Mouse (Mus musculus) WW6 (cell line): ENCODE measurements around the gene Clec4n.
"Not testable (repeated sequence)": the region's sequence is repeated elsewhere in the genome, so short reads cannot be mapped to it uniquely, and the experiment has no call there.

Source experiments
- DNase-seq: peaks from one replicate; pipeline ENCODE4 v3.0.0-alpha.2; 2013; ENCODE audit warnings: low read depth, low spot score

Clec4n gene

DNA sequence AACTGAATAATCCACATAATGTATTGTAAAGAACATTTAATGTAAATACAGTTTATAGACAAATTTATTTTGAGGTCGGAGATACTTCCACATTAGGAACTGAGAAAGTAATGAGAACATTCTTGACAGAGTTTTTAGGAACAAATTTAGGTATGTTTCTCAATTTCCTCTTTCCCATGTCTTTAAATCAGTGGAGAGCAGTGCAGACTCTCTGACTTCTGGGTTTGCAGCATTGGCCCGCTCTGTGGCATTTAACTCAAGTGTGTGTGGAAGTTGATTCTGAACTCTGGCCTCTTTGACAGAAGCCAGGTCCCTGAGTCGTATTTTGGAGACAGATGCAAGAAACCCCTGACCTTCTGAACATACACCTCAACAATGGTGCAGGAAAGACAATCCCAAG lies at the start of gene Clec4n:
TSS of gene Clec4n (plus strand) at position 200 of the 400 bp plus-strand sequence.
- DNase-seq: no peak

DNA sequence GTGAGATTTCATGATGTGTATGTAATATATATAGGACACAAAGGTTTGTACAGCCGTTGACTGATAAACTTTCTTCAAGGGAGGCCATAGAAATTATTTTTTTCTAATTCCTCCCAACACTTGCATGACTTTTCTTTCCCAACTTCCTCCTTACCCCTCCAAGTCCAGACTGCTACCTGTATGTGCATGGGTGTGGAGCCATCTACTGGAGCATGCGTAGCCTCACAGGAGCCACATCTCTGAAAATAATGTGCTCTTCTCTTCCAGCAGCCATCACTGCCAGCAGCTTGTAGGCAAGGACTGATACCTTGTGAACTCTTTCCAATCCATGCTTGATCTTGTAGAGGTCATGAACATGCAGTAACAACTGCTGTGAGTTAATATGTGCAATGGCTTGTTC lies 44.8 kb upstream of the Clec4n start:
- not testable (repeated sequence) for DNase-seq

DNA sequence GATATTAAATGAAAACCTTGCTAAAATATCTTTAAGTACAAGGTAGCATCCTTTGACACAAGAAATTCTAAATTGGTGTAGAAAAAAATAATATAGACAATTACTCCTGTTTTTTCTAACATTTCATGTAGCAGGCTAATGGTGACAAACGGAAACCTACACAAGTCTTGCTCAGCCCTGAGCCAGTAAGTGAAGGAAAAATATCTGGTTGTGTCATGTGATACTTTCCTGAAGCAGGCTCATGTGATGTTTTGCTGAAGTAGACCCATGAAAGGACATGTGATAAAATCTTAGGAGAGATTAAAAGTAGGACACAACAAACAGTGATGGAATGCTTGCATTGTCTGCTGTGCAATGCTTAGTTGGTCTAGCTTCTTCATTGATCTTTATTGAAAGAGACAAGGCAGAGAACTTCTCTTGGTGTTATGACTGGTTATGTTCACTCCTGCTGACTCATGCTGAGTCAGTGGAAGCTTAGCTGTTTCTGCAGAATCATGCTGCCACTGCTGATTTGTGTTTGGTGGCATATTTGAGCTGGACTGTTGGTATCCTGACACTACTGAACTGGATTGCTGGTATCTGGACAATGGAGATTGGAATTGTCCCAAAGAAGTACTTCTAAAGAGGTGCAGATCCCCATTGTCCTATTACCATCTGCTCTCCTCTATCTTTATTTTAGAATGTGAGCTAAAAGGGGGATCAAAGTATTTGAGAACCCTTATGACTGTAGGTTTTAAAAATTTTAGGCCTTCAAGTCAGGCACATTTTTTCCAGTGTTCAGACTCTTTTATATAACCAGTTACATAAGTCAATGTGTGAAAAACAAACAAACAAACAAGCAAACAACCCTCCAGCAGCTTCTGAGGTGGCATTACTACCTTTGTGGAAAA lies 22.2 kb upstream of the Clec4n start:
- no peak for DNase-seq

DNA sequence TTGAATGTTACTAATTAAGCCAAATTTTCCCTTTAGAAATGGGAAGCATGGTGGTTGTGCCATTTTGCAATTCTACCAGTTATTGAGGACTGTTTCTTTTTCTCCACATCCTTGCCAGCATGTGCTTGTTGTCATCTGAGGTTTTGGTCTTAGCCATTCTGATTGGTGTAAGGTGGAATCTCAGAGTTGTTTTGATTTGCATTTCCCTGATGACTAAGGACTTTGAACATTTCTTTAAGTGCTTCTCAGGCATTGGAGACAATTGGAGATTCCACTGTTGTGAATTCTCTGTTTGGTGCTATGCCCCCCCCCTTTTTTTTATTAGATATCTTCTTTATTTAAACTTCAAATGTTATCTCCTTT lies 21.6 kb upstream of the Clec4n start:
- not testable (repeated sequence) for DNase-seq

DNA sequence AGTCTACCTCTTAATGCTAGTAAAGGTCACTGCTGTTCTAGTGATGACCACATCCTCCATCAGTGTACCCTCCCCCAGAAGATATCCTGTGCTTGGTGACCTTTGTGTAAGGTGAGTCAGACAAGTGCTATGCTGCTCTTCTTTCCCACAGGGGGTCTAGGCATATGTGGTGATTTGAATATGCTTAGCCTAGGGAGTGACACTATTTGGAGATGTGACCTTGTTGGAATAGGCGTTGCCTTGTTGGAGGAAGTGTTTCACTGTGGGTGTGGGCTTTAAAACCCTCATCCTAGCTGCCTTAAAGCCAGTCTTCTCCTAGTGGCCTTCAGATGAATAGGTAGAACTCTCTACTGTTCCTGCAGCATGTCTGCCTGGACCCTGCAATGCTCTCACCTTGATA lies 17.9 kb upstream of the Clec4n start:
- DNase-seq: no peak

DNA sequence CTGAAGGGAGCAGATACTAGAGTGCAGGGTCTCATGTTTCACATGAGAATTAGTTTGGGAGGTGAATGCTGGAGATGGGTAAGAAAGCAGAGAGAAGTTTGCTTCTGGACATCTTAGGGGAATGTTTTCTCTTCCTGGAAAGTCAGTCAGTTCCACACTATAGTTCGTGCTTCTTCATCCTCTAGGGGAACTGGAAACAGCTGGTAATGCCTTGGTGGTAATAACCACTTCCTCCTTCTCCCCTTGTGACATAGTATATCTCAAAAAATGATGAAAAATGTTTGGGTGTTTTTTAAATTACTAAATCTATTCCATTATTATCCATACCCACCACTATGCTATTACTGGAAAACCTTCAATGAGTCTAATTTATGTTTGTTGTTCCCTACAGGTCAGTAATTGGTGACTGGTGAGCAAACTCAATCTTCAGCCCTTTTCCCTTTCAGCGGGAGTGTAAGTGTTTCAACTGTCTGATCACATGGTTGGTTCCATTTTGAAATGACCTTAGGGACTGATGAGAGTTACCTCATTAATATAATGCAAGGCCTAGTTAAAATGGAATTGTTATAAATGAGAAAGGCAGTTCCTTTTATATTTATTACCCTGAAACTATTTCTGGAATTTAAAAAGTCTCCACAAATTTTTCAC lies 2.0 kb upstream of the Clec4n start:
- DNase-seq: no peak

DNA sequence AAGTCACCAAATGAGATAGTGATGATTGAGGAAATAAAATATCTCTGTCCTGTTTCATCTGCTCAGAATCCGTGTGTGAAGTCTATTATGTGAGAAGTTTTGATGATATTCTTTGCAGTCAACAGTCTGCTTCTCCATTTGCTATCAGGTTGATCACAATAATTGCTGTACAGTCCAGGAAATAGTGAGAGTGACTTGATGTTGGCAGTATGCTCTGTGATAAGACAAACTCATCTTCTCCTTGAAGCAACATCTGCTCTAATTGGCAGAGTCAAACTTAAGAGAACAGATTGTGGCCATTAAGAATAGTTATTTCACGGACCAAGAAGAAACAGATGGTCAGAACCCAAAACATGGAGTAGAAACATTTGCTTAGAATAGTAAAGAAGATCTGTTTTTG lies 1.5 kb downstream of the Clec4n start:
- DNase-seq: no peak

DNA sequence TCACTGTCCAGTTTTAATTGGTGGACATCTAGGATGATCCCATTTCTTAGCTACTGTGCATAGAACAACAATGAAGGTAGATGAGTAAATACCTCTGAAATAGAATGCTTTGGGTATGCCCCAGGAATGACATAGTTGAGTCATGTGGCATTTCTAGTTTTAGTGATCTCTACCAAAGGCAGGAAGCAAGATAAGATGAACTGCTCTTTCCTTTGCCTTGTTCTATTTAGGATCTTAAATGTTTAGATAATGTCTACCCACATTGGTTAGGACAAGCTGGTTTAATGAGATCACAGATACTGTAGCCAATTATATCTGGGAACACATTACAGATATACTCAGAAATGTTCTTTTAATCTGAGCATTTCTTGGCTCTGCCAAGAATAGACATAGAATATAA lies 7.9 kb downstream of the Clec4n start:
- no peak for DNase-seq

DNA sequence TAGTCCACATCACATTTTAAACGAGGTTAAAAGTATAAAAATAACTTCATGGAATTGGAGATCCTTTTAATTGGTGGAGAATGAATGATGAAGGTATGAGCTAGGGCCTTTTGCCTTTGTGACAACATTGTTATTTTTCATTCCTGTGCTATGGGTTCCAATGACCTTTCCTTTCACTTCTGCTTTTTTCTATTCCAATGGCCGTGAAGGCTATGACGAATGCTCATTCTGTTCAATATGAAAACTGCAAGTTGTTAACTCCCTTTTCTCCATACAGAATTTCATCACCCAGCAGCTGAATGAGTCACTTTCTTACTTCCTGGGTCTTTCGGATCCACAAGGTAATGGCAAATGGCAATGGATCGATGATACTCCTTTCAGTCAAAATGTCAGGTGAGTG lies 14.6 kb downstream of the Clec4n start:
- no peak for DNase-seq

DNA sequence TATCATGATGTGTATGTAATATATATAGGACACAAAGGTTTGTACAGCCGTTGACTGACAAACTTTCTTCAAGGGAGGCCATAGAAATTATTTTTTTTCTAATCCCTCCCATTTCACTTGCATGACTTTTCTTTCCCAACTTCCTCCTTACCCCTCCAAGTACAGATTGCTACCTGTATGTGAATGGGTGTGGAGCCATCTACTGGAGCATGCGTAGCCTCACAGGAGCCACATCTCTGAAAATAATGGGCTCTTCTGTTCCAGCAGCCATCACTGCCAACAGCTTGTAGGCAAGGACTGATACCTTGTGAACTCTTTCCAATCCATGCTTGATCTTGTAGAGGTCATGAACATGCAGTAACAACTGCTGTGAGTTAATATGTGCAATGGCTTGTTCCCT lies 19.2 kb downstream of the Clec4n start:
- DNase-seq: not testable (repeated sequence)

DNA sequence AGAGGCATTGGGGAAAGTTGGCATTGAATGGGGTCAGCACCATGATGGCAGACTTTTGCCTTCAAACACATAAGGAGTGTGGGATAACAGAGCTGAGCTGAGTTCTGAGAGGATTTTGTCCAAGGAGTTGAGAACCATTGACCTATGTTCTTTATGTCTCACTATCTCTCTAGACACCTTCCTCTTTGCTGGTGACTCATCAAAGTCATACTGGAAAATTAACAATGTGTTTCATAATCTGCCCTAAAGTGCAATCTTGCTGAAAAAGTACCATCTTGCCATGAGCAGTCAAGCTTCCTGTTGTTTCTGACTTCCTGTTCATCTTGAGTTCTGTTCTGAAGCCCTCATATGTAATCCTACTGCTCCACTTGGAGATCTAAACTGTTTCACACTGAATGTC lies 23.1 kb downstream of the Clec4n start:
- DNase-seq: no peak

DNA sequence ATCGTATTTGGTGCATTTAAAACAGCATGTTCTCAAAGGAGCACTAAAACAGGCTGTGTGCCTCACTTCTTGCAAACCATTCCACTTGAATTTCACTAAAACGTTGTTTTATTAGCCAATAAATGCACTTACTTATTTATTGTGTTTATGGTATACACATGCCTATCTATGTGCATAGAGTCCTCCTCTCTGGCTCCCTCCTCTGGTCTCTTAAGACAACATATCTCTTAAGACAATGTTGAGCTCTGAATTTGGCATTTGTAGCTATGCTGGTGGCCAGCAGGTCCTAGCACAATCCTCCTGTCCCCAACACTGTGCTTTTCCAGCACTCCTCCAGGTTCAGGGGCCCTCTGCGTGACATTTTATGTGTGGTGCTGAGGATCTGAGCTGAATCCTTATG lies 29.3 kb downstream of the Clec4n start:
- no peak for DNase-seq

DNA sequence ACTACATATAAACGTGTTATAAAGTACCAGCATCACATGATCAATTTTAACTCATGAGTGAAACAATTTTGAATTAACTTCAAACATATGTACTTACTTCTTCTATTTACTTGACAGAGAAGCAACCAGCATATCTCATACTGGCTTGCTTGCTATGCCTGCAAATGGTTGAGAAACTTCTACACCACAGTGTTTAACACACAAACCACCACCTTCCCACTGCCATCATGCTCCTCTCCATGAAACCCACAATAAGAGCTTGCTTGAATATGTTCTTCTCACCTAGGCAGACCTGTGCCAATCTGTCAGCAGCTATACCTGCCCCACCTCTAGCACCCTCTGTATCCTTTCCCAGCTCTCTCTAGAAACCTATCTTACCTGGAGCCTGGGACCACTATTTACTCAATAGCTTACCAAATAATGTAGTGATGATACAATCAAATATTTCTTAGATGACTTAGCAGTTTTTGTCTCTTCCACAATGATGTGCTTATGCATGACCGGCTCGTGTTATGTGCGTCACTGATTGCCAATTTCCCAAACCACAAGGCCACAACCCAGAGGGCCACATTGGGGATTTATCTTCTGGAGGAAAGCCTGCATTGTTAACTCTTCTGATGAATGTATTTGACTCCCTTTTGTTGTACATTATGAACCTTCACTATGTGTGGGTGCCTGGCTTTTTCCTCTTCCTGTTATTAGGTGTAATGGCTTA lies 30.4 kb downstream of the Clec4n start:
- DNase-seq: no peak

DNA sequence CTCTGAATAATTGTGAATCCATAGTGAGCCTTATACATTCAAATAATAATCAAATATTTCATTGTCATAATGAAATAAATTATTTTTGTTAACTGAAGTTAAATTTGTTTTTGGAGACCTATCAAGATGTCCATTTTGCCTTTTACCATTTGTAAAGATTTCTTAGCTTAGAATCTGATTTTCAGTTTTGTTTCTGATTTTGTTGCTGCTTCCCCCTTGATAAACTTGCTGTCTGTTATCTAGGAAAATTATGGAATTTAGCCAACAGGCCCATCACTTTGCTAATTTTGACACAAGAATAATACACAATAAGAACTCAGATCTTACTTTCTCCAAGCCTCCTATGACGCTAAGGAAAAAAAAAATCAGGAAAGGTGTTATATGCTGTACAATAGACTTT lies 31.2 kb downstream of the Clec4n start:
- DNase-seq: no peak

DNA sequence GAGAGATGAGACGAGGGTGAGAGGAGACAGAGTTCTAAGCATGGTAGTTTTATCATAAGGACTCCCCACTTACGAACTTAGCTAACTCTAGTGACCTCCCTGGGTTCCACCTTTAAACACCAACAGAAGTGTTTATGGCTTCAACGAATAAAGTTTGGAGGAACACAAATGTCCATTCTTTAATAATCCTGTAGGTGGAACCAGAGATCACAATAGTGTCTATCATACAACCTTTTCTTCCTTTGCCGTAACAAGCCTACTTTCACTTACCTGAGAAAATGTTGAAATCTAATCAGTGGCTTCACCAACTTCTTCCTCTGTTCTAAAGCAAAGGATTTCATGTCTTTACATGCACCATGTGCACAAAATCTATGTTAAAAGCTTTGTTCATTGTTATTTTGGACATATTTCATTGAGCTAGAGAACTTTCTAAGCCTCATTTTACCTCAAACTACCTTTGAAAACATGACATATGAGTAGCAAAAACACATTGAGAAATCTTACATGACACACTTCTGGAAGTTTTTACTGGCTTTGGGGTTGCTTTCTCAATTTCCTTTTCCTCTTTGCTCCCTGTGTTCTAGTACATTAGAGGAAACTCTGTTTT lies 32.0 kb downstream of the Clec4n start, which contains the start of gene Clec4d:
TSS of gene Clec4d (plus strand) at position 557 of the 607 bp plus-strand sequence.
- DNase-seq: no peak

DNA sequence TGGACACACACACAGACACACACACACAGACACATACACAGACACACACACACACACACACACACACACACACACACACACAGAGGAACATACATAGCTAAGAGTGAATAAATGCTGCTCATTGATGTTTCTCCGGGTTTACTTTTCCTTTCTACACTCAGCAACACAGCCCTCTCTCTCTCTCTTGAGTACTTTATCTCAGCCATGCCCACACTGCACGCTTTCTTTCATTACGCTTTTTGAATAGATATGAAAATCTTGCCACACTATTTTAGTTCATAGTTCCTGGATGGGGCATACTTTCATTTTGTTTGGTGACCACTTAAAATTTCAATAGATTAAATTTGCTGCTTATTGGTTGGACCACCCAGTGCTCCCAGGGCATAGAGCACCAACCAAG lies 34.6 kb downstream of the Clec4n start:
- no peak for DNase-seq

DNA sequence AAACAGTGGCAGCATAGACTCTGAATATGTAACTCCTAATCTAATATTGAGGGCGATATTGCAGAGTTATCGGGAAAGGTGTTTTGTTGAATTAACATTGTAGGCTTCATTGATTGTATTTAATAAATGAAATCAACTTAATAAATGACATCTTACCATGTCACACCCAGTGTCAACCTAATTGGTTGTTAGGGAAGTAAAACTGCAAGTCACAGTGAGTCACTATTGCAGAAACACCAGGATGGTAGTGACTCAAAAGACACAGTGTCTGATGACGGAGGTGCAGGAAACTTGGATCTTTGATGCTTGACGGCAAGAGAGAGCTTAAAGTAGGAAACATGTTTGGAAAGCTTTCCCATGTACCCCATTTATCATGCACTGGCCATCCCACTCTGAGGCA lies 36.2 kb downstream of the Clec4n start:
- DNase-seq: no peak

DNA sequence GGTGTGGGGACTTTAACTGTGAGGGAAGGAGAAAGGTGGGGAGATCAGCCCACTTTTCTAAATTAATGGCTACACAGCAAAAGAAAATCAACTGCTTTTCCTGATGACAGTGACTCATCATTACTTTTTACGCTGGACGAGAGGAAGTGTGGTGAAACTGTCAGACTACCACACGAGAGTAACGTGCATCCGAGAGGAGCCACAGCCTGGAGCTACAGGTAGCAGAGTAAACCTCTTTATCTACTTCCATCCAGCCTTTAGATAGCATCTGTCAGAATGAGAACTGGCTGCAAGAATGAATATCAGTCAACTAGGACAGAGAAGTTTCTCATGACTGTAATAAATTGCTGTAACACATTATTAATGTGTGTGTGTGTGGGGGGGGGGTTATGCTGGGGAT lies 37.3 kb downstream of the Clec4n start:
- DNase-seq: no peak

DNA sequence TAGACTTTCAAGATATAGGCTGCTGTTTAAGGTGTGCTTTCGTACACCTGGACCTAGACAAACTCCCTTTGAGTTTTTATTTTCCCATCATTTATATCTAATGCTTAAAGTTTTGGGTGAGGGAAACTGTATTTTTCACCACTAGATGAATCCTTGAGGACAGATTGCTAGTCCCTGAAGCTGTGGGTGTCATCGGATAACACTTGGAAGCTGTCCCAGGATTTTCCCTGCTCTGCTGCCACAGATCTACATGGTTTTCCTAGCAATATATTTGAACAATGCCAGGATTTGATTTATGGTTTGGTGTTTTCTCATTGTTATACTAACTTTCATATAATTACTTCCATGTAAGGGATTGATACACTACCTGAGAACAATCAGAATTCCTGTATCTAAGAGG lies 49.8 kb downstream of the Clec4n start:
- DNase-seq: no peak

DNA sequence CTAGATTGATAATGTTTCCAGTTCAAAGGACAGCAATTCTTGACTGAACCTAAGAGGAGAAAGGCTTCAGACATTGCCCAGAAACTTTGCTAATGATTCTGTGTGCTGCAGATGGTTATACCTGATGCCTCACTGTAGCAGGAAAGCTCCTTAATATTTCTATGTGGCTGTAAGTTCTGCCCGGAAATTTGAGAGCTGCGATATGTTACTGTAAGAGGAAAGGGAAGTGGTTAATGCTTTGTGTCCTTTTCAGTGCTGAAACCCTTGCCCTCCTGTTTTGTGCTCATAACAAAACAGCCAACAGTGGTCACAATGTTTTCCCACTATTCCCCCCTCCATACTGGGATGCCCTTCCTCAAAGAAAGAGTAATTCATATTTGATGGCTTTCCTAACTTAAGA lies 56.7 kb downstream of the Clec4n start:
- DNase-seq: no peak

DNA sequence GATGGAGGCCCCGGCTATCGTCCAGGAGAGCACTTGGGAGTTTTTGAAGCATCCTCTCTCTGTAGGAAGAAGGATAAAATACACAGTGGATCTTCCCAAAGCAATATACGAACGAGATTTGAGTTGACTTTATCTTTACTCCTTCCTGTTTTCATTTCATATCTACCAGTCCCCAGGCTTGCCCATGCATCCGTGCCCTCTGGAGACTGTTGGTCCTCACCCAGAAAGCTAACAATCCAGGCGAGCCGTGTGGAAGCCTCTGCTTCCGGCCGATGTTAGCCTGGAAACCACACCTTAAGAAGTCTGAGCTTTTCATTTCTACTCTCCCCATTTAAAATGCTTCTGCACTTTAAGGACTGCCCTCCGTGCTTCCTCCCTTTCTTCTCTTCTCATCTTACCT lies 59.3 kb downstream of the Clec4n start:
- DNase-seq: no peak

DNA sequence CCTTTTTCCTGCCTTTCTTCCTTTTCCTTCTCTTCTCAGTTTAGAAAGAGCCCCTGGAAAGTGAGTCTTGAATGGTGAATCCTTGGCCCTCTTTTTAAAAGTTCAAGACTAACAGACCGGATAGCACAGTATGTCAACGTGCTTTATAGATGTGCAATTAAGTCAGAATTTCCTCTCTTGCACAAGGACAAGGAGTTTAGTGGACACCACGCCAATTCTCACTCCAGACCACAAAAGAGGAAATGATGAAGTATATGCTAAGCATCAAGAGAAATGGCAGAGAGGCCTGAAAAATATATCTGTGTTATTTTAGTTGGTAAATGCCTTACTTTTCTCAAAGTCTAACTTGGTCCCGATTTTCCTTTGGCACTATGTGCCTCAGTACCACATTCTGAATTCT lies 60.1 kb downstream of the Clec4n start, which contains the start of gene Clec4e:
TSS of gene Clec4e (minus strand) at position 118 of the 400 bp plus-strand sequence.
- no peak for DNase-seq
